Mouse (Mus musculus) embryonic stem cell, embryonic (primary cell): ENCODE measurements at regions not wholly inside any gene's neighbourhood (a gene's known extent, or its start where the extent isn't known, plus 50 kb on each side); places are given as distances from the start of the nearest gene placed in this dataset.

Experiments
- CTCF ChIA-PET, 4 experiments: fragments of 300-600 bp in 2 of 4; fragments of 350-600 bp in 2 of 4; sonication (Branson Sonifier 250); formaldehyde crosslinking; loops; one replicate each; lab custom pipeline; 2022; ENCODE audit warnings: inconsistent platforms in 2 of 4; lab: Charles Lee
- POLR2A ChIA-PET, 4 experiments: fragments of 300-600 bp in 2 of 4; fragments of 350-600 bp in 2 of 4; sonication (Branson Sonifier 250); formaldehyde crosslinking; loops; one replicate each; lab custom pipeline; 2022; ENCODE audit warnings: antibody characterized with exemption in 4 of 4, inconsistent platforms in 1 of 4; lab: Charles Lee

- ChIA-PET POLR2A (no interaction called here), CTCF (no interaction called here)
These were observed 356.5 kb downstream of the Dnah5 start for GRCm38 (mm10) chr15:28560035-28560434.

GRCm38 (mm10) chr15:28595294-28595693 lies 391.7 kb downstream of the Dnah5 start:
- CTCF ChIA-PET: no interaction called here
- POLR2A ChIA-PET: interaction anchor here in 1 of 4 experiments (0.7 kb wide), 1 partner anchor 294 kb away, joined by 3 read pairs; no protein-coding TSS in a partner anchor

DNA sequence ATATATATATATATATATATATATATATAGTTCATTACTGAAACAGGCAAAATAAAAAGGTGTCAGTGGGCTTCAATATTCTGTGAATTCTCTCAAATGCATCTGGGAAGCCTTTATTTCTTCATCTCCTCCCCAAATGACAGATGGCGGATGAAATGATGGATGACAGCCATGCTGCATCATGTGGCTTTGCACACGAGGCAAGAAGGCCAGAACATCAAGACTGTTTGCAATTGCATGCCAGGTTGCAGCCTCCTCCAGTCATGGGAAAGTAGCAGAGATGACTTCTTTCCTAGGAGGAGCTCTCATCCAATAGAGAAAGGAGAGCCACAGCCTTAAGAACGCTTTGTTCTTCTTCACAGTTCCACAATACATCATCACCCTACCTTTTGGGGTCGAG lies 392.2 kb downstream of the Dnah5 start:
- ChIA-PET POLR2A (no interaction called here), CTCF (no interaction called here)

DNA sequence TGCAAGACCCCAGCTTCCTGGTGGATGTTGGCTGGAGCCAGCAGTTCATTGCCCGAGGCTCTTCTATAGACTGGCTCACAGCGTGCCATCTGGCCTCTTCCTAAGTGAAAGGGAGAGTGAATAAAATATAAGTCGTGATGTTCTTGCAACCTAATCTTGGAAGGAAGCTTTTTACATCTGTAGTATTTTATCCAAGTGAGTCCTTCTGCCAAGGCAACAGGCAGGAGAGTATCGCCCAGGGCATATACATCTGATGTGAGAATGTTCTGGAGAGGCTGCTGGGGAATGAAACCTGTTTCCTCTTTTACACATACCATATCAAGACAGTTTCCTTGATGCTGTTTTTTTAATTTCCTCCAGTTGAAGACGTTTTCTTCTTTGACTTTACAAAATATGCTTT lies 396.6 kb downstream of the Dnah5 start:
- POLR2A ChIA-PET: no interaction called here
- CTCF ChIA-PET: no interaction called here

GRCm38 (mm10) chr15:28615662-28616061 lies 412.1 kb downstream of the Dnah5 start:
- ChIA-PET CTCF (no interaction called here), POLR2A (no interaction called here)

DNA sequence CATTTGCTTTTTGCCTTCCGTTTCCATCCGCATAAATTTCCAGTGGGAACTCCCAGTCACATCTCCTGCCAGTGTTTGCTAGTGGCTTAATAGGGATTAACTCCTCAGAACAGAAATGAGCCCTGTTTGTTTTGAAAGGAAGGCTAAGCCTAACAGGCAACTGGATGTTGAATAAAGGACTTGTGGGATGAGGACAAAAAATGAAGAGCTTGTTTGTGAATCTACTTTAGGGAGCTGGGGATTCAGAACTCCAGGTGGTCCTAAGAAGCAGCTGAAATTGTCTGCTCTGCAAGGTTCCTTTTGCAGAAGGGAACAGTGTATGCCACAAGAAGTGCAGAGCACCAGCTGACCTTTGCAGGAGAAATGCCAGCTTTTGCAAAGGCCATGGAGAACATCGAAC lies 436.8 kb downstream of the Dnah5 start:
- CTCF ChIA-PET: no interaction called here
- POLR2A ChIA-PET: no interaction called here

DNA sequence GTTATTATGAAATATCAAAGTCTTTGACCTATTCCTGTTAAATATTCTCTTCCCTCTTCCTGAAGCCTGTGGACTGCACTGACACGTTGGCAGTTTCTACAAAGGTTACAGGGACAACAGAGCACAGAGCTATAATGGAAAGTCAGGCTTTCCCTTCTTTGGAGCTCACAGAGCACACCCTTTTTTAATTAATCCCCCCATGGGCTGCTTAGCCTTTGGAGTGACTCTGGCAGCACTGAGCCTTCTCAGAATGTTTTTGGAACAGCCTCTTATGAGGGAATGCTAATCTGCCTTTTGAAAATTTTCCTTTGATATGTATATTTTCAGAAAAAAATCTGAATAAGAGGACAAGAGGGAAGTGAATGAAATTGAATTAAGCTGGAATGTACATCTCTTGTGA lies 441.6 kb downstream of the Dnah5 start:
- ChIA-PET POLR2A (no interaction called here), CTCF (no interaction called here)

DNA sequence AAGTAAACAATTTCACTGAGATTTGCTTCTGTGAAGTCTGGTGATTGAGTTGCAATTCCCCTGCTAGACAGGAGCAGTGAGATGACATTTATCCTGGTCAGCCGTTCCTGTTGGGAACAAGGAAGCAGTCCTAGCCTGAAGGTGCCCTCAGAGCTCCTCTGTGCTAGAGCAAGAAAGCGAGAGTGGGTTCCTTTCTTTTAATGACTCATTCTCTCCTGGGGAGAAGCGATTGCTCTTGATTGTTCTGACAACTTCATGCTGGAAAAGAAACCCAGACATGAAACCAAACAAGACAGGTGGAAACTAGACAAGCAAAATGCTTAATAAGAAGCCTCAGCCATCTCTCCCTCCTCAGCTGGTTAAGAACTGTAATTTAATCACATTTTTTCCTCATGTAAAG lies 450.4 kb downstream of the Dnah5 start:
- ChIA-PET POLR2A (no interaction called here), CTCF (interaction anchor here in 1 of 4 experiments (0.6 kb wide), 1 partner anchor 801 kb away, joined by 3 read pairs; no protein-coding TSS in a partner anchor)

DNA sequence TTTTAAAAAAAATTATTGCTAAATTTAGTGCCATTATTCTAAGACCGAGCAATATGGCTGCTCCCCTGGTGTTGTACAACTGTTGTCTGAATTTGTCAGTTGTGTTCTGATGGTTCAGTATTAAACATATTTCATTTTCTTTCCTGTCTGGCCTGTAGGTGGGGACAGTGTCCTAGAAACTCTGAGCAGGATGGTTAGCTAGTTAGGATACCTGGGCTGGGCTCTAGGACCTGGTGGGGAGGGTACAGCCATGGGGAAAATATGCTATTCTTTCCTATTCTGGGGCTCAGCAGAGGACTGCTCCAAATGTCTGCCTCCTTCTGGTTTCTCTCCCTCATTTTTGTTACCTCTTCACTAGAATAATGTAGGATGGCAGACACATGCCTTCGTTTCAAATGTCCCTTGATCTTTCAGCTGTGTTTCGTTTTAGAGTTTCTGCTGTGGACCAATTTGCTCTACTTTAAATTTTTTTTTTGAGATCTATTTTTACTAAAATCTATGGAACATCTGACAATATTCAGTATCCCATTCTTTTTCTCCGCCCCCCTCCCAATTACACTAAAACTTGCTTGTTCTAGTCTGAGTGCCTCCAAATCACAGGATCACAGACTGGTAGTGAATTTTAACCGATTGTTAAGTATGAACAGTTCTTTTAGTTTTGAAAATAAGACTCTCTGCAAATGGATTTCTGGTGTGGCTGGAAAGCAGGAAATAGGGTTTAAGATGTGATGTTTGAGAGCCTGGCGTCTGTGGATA lies 460.5 kb downstream of the Dnah5 start:
- CTCF ChIA-PET: no interaction called here
- POLR2A ChIA-PET: no interaction called here
